Mouse (Mus musculus) spleen, postnatal 10 days (tissue): ENCODE results near the gene 4930544D05Rik.
"Not testable (repeated sequence)": the region's sequence is repeated elsewhere in the genome, so short reads cannot be mapped to it uniquely, and the experiment has no call there.

Experiments used
- DNase-seq, 2 experiments: peaks; one replicate each; pipeline ENCODE4 v3.0.0; 2021 to 2022; ENCODE audit warnings: low spot score in 2 of 2

The 4930544D05Rik gene

GRCm38 (mm10) chr11:70615516-70616093 is at the start of gene 4930544D05Rik:
Gene 4930544D05Rik (plus strand): TSS chr11:70615848.
- no peak for DNase-seq

GRCm38 (mm10) chr11:70566586-70566985 is 49.1 kb upstream of the 4930544D05Rik start:
- DNase-seq, result no peak

GRCm38 (mm10) chr11:70570614-70571013 is 45.0 kb upstream of the 4930544D05Rik start:
- DNase-seq, result not testable (repeated sequence)

- DNase-seq, result no peak
These were observed 44.0 kb upstream of the 4930544D05Rik start for GRCm38 (mm10) chr11:70571641-70572040.

- DNase-seq, result no peak
These were observed 43.2 kb upstream of the 4930544D05Rik start for GRCm38 (mm10) chr11:70572348-70572902.

- DNase-seq, result no peak
These were observed 41.8 kb upstream of the 4930544D05Rik start for GRCm38 (mm10) chr11:70573872-70574271.

- no peak for DNase-seq
These were observed 38.4 kb upstream of the 4930544D05Rik start for GRCm38 (mm10) chr11:70577201-70577600.

GRCm38 (mm10) chr11:70578962-70579361 is 36.7 kb upstream of the 4930544D05Rik start:
- no peak for DNase-seq

- no peak for DNase-seq
These were observed 35.8 kb upstream of the 4930544D05Rik start for GRCm38 (mm10) chr11:70579710-70580357.

- no peak for DNase-seq
These were observed 35.3 kb upstream of the 4930544D05Rik start for GRCm38 (mm10) chr11:70580358-70580720.

GRCm38 (mm10) chr11:70580921-70581320 is 34.7 kb upstream of the 4930544D05Rik start:
- DNase-seq, result no peak

- no peak for DNase-seq
These were observed 33.5 kb upstream of the 4930544D05Rik start for GRCm38 (mm10) chr11:70582196-70582595.

- no peak for DNase-seq
These were observed 32.5 kb upstream of the 4930544D05Rik start for GRCm38 (mm10) chr11:70583022-70583714.

GRCm38 (mm10) chr11:70583775-70584174 is 31.9 kb upstream of the 4930544D05Rik start:
- DNase-seq, result no peak

- no peak for DNase-seq
These were observed 30.2 kb upstream of the 4930544D05Rik start for GRCm38 (mm10) chr11:70585457-70585856.

- DNase-seq, result no peak
These were observed 29.4 kb upstream of the 4930544D05Rik start for GRCm38 (mm10) chr11:70586261-70586660.

- no peak for DNase-seq
These were observed 28.7 kb upstream of the 4930544D05Rik start for GRCm38 (mm10) chr11:70586954-70587353.

- DNase-seq, result no peak
These were observed 23.9 kb upstream of the 4930544D05Rik start for GRCm38 (mm10) chr11:70591733-70592132.

- no peak for DNase-seq
These were observed 21.2 kb upstream of the 4930544D05Rik start for GRCm38 (mm10) chr11:70594253-70594989.

- DNase-seq, result no peak
These were observed 20.0 kb upstream of the 4930544D05Rik start for GRCm38 (mm10) chr11:70595638-70596037.

- no peak for DNase-seq
These were observed 19.6 kb upstream of the 4930544D05Rik start for GRCm38 (mm10) chr11:70596094-70596493.

- DNase-seq, result no peak
These were observed 18.3 kb upstream of the 4930544D05Rik start for GRCm38 (mm10) chr11:70597301-70597700.
